Mouse (Mus musculus) embryo, embryonic 11.5 days (tissue): Measurements from ENCODE around the gene 2010111I01Rik.

Source experiments
- DNase-seq: peaks from one replicate; pipeline ENCODE4 v3.0.0-alpha.2; 2012; ENCODE audit warnings: low read depth, low spot score

The 2010111I01Rik gene

GRCm38 (mm10) chr13:63151028-63151738 is 186.5 kb downstream of the 2010111I01Rik start:
- DNase-seq = no peak

DNA sequence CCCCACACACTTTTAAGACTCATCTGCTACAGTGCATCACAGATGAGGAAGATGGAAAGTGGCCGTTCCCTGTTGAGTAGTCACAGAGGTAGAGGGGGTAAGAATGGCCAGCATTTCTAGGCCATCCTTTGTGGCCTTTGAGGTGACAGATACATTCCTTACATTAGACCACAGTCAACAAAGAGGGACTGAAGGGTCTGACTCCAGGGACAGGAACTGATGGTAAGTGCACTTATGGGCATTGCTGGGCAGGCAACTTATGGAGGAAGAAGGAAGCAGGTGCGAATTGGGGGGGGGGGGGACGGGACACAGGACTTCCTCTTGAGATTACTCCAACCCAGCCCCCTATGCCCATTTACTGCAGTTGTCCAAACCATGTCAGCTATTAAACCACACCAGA is 187.8 kb downstream of the 2010111I01Rik start:
- DNase-seq = no peak

DNA sequence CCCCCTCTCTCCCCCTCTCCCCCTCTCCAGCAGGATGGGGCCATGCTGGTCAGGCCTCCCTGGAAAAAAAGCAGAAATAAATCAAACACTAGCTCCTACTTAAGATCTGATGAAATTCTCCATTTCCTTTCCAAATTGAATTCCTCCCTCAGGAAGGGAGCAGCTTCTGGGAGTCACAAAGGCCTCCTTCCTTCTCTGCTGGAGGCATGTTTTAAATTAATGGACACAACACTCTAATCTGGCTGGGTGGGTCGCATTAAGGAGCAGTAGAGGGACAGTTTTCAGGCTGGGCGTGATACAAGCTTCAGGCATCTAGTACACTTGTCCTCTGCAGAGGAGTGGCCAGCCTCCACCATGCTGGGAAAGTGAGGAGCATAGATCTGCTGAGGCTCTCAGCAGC is 188.7 kb downstream of the 2010111I01Rik start:
- no peak for DNase-seq

- DNase-seq = no peak
Observed at GRCm38 (mm10) chr13:63154851-63155571, 190.3 kb downstream of the 2010111I01Rik start.

- no peak for DNase-seq
Observed at GRCm38 (mm10) chr13:63156264-63156663, 191.6 kb downstream of the 2010111I01Rik start.

DNA sequence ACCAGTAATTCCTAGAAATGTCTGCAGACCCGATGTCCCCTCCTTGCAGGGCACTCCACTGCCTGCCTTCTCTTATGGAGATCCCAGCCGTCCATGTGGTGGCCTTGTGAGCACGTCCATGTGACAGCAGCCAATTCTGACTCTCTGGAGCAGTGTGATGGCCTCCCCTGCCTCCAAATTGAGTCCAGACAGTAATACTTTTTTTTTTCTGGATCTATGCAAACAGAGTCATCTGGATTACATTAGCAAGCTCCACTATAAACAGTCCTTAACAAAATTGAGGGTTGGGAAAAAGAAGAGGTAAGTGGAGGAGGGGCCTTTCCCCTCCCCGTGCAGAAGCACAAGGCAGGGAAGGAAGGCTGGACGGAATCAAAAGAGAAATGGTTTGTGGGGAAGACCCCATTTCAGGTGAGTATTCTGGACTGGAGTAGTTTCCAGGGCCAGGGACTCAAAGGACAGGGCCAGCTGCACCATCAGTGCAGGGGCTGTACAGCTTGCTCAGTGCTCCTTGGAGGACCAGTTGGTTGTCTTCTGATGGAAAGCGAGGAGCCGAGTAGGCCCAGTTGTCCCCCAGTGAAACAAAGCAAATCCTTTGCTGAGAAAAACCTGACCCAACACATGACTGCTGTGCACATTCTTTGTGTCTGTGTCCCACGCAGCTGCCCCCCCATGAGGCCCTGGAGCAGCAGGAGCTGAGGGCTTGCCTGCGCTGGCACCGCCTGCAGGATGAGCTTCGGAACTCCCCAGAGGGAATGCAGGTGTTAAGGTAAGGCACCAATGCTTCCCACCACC is 205.8 kb downstream of the 2010111I01Rik start:
- DNase-seq = no peak

DNA sequence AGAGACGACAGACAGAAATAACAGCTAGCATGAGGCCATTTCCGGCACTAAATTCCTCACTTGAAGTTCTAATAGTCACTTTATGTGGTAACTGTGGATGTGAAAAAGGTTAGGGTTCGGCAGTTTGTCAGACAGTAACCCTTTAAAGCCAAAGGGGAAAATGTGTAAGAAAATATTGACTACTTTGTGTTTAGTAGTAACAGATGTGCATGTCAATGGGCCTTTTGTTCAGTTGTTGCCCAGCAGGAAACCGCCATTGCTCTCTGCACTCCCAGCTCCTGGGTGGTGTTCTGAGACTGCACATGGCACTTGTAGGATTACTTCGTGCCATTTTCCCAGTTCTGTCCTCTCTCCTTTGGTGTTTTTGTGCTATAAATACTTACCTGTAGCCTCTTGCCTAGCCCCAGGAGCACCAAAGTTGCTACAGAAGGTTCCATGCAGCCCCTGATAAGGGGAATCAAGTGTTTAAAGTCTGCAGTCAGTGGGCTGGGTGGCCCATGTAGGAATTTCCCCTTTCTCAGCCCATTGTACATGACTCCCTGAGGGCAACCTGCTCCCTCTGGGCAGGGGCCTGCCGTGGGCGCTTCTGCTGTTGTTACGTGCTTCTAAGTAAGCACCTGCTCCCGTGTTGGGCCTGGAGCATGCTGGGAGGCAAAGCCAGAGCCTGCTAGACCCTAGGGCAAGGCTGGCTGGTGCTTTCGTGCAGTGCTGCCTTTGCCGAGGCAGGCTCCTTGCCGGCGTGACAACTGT is 206.8 kb downstream of the 2010111I01Rik start:
- DNase-seq = no peak

DNA sequence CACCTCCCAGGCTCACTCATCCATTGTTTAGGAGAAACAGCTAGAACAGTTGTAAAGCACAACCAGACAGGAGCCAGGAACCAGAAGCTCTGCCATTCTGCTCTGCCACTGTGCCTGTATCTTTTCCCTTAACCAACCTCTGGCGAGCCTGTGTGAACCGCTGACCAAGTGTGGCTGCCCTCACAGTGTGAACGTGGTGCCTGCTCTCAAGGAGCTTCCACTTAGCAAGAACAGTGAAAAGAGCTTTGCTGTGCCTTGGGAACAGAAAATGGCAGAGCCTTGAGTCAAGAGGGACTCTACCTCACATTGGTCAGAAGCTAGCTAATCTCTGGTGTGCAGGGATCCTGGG is 207.4 kb downstream of the 2010111I01Rik start:
- no peak for DNase-seq

DNA sequence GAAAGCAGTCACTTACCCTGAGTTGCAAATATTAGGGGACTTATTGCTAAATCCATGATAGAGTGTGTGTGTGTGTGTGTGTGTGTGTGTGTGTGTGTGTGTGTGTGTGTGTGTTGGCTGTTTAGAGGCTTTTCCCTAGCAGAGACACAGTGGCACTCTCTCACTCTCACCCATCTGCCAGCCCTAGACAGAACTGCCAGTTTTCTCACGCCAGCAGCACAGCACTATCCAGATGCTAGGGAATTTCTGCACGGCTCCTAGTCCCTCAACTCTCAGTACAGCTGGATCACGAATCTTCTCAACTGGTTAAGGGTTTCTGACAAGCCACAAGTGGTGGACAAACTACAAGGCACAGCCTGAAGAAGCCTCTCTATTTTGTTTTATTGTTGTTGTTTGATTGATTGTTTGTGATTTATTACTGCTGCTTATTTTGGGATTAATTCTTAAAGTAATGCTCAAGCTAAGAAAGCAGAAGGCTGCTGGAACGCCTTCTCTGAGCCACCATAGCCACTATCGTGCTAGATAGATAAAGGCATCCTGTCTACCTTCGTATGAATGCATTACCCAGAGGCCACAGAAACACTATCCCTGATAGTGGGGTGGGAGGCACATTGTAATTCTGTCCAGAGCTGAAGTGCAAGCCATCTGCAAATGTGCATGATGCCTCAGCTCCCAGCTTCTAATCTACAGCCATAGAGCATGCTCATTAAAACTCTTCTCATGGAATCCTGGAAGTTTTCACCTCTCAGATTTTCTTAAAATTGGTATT is 209.7 kb downstream of the 2010111I01Rik start:
- no peak for DNase-seq

GRCm38 (mm10) chr13:63176131-63176530 is 211.4 kb downstream of the 2010111I01Rik start:
- no peak for DNase-seq

GRCm38 (mm10) chr13:63177232-63177631 is 212.5 kb downstream of the 2010111I01Rik start:
- DNase-seq = no peak

DNA sequence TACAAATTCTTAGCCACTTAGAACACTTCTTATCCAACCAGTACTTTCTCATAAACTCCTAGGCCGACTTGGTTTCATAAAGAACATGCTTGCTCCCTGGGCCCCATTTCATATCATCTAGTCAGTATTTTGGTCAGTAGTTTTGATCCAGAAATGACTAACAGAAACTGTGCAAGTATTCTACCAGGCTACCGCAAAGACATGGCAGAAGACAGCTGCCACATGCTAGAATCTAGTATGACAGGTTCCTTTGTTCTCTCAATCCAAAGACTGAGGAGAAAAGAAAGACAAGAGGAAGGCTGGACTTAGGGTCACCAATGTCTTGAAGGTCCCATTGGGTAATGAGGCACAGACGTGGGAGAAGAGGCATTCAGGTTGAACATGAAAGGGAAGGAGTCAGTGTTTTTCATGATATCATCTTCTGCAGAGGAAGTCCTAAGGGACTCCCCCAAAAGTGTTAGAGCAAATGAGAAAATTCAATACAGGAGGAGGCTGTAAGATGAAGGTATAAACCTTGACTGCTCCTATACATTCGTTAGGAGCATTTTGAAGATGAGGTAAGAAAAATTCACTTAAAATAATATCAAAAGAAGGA is 216.0 kb downstream of the 2010111I01Rik start:
- no peak for DNase-seq

GRCm38 (mm10) chr13:63184946-63185345 is 220.3 kb downstream of the 2010111I01Rik start:
- DNase-seq = no peak

- no peak for DNase-seq
Observed at GRCm38 (mm10) chr13:63186217-63186616, 221.5 kb downstream of the 2010111I01Rik start.

DNA sequence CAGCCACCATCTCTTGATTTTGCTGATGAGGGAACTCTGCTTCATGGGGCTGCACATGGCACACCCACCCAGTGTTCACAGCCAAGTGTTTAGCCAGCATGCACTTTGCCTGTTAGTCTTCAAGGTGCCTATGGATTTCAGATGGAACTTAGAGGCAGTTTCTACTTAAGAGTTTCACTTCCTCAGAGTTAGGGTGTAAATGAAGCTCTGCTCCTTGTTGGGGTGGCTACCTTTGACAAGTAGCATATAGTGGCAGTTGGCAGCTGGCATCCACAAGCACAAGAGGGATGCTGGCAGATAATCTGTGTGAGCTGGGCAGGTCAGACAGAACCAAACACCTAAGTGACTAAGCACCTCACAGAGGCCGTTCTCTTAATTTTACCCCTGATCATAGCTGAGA is 221.9 kb downstream of the 2010111I01Rik start:
- no peak for DNase-seq

DNA sequence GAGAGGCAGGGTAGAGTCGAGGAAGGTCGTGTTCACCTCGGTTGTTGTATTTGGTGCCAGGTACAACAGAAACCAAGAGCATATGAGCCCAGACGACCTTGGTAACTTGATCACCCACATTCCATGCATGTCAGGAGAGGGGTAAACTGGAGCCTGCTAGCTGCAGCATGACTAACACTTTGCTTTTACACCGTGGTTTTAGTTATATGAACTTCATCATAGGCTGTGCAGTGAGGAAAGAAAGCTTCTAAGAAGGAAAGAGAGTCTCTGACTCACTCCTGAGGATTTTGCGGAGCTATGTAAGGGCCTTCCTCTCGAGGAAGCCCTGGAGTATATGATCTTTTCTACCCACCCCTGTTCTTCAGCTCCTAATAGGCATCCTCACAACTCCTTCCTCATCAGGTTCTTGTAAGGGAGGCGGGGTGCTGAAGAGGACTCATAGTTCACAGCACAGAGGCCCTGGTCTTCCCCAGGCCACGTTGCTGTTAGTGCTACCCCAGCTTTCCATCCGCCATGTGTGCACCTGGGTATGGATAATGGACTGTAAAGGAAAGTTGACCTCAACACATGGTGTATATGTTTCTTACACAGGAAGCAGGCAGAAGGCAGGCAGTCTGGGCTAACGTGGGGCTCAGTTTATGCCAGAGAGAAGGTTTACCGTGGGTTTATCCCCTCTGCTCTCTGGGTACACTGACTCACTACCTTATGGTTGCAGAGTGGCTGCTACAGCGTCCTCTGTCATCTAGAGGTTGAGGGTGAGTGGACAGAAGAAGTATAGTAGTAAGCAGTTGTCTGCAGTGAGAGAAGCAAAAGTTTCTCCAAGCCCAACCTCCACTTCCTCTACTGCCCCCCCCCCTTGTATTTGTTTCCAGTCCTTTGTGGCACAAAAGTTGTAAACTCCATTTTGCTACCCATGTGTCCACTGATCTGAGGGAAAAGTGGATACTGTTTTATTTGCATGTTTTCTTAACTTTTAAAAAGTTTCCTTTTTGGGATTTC is 222.8 kb downstream of the 2010111I01Rik start:
- DNase-seq = no peak

DNA sequence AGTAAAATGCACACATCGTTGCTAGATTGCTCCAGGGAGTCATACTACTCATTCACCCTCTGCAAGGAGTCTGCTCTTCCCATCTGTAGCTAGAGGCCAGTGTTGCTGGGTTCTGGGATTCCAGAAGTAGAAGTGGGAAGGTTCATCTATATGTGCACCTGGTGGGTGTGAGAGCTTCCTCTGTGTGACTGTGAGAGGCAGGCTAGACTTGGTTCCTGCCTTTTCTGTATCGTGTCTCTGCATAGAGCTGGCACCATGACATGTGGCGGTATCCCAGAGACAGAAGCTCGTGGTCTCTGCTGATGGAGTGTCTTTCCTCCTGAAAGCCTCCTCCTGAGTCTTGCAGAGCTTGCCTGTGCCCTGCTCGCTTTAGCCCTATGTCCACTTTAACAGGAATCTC is 223.6 kb downstream of the 2010111I01Rik start:
- DNase-seq = no peak

GRCm38 (mm10) chr13:63188811-63189210 is 224.1 kb downstream of the 2010111I01Rik start:
- no peak for DNase-seq

DNA sequence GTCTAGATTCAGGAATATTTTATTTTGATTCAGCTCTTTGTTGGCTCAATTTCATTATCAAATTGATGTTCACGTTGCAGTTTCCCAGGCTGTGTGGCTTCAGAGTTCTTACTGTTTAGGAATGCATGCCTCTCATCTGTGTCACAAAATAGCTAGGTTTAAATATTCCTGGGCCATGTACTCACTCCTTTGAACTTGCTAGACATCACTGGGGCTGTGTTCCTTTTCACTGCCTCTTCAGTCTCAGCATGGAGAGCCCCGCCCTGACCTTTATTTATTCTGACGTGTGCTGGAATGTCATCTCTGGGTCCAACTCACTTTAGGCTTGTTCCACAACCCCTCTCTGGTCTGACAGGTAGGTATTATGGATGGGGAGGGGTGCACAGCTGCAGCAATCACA is 228.7 kb downstream of the 2010111I01Rik start:
- no peak for DNase-seq
